Mouse (Mus musculus): ENCODE results near the gene Nectin2. TPM values are rescaled to one million over a fixed set of nuclear protein-coding genes. Genes with fewer than 3 reads are reported as not detected.

The Nectin2 gene
- polyA plus RNA-seq, 1 experiment from 2014 or later = 67.1 TPM

DNA sequence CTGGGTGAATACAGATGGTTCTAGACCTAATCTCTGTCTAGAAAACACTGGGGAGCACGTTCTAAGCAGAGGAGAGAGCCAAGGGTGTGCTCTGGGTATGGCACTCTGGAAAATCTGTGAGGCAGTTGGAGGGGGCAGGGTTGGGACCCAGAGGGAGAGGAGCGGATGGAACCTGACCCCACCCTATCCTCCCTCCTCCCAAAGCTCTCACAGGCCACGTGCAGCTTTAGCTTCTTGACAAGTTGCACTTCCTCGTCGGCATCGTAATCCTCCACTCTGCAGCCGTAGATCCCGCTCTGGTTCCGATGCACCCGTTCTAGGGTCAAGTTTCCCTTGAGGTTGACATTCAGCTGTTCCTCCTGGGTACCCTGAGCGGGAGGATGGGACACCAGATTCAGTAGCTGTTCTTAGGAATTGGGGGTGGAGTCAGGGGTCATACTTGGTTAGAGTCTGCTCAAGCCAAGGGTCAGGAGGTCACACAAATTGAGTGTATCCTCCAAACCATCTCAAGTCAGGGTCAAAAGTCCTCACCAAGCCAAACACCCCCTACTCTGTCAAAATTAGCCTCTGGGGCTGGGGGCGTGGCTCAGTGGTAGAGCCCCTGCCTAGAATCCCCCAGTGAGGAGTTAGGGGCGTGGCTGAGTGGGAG is 13.7 kb upstream of the Nectin2 start:
- H3K4me2 ChIP-seq (replicated peaks) = no peak overlapping the region
- ATAC-seq (ENCODE audit: low FRiP score) = no peak
- H3K27ac ChIP-seq = no peak overlapping the region
- 92% methylated on average over 13 of the region's 13 CpGs for WGBS
- peaks cover 8% of the 10 kb centered on the region for H3K27me3 ChIP-seq
- no peak overlapping the region for H3K9ac ChIP-seq
- H3K36me3 ChIP-seq = no peaks in the 10 kb centered on the region; the same call in 1 of the 2 replicates
- no peak overlapping the region for H3K4me3 ChIP-seq
- no peaks in the 10 kb centered on the region for H3K4me1 ChIP-seq
- no peaks in the 10 kb centered on the region for H3K9me3 ChIP-seq (replicated peaks)

DNA sequence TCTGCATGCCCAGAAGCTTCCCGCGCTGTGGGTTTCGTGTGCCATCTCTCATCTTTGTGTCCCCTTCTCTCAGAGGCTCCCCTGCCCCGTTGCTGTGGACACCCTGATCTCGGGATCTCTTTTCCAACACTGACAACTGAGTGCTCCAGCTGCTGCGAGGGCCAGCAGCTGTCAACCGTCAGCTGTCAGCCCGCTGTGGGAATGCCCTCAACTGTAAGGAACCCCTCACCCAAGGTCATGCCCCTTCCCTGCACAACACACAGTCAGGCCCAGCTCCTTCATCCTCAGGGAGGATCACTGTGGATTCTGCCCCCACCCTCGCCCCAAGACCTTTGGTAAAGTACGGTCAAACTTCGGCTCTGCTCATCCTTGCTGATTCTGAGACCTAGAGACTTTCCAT is 12.0 kb upstream of the Nectin2 start:
- 76% methylated on average over 11 of the region's 11 CpGs for WGBS
- ATAC-seq (ENCODE audit: low FRiP score) = no peak
- Histone ChIP-seq H3K9me3 (replicated peaks) (no peaks in the 10 kb centered on the region), H3K9ac (no peak overlapping the region), H3K4me1 (no peaks in the 10 kb centered on the region), H3K4me2 (replicated peaks) (no peak overlapping the region), H3K27me3 (no peaks in the 10 kb centered on the region), H3K36me3 (no peaks in the 10 kb centered on the region; the same call in 1 of the 2 replicates), H3K27ac (no peak overlapping the region), H3K4me3 (no peak overlapping the region)

DNA sequence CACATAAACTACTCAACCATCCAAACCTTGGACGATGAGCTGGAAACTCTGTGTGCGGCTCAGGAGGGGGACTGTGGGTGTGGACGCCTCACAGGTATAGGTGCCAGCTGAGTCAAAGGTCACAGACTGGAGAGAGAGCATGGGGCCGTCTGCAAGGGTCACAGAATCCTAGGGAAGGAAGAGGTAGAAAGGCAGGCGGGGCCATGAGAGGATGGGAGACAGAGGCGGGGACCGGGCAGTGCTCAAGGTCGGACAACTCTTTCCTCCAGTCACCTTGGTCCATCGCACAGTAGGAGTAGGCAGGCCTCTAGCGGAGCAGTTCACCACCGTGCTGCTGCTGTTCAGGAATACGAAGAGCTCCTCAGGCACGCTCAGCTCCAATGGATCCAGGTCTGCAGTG is 9.7 kb upstream of the Nectin2 start:
- no peak overlapping the region for H3K27ac ChIP-seq
- H3K4me1 ChIP-seq = no peaks in the 10 kb centered on the region
- no peak overlapping the region for H3K4me2 ChIP-seq (replicated peaks)
- ATAC-seq (ENCODE audit: low FRiP score) = no peak
- WGBS = 92% methylated on average over 13 of the region's 13 CpGs
- no peaks in the 10 kb centered on the region for H3K9me3 ChIP-seq (replicated peaks)
- H3K36me3 ChIP-seq = no peaks in the 10 kb centered on the region; the same call in 1 of the 2 replicates
- no peak overlapping the region for H3K9ac ChIP-seq
- H3K4me3 ChIP-seq = no peak overlapping the region
- no peaks in the 10 kb centered on the region for H3K27me3 ChIP-seq

DNA sequence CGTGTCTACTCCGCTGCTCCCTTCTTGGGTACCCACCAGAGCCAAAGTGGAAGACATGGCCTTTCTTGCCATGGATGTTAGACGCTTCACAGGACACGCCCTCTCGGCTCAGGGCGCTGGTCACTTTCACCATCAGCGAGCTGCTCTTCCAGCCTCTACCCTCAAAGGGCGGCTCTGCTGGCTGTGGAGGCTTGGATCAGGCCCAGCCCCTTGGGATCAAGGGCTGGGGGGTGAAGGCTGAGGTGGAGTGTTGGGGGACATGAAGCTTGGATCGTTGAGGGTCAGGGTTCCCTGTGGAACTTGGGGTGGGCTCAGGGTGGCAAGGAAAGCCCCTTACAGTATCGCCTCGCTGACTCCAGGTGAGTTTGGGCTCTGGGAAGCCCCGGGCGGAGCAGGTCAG is 8.3 kb upstream of the Nectin2 start:
- Histone ChIP-seq H3K9me3 (replicated peaks) (no peaks in the 10 kb centered on the region), H3K27me3 (no peaks in the 10 kb centered on the region), H3K4me3 (no peak overlapping the region), H3K9ac (no peak overlapping the region), H3K27ac (no peak overlapping the region), H3K4me2 (replicated peaks) (no peak overlapping the region), H3K36me3 (no peaks in the 10 kb centered on the region; the same call in 1 of the 2 replicates), H3K4me1 (no peaks in the 10 kb centered on the region)
- WGBS = 85% methylated on average over 13 of the region's 13 CpGs
- ATAC-seq (ENCODE audit: low FRiP score) = no peak

DNA sequence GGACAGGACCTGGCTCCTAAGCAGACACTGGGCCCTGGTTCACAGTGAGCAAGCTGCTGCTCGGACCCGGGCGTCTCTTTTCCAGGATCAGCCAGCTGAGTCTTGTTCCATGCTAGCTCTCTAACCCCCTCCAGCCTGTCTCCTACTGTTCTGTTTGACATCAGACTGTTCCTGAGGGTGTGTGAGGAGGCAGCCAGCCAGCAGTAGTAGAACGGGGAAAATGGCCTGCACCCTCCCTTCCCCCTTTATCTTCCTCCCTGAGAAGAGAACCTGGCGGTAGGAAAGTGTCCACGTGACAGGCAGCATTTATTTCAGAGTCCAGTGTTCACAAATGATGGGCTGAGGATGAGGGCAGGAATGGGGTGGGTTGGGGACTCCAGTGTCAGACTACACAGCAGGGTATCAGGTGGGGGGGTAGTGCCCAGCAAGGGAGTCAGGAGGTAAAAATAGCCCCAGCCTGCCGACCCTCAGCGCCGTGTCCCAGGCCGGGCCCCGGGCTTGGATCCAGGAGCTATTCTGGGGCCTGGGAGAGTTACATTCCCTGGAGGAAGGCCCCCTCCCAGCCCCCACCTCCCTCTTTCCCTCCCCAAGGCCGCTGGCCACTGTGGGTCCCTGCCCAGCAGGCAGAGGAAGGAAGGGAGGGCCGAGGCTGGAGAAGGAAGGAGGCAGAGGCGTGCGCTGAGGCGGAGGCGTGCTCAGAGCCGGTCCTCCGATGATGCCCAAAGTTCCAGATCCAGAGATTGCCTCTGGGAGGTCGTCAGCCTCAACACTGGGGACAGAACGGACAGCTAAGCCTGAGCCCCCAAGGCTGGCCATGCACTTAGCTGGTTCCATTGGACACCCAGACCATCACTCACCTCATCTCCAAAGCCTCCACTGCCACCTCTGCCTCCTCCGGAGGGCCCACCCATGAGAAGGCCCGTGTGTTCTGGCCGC is 5.8 kb upstream of the Nectin2 start:
- Histone ChIP-seq H3K36me3 (no peaks in the 10 kb centered on the region; the same call in 1 of the 2 replicates), H3K27me3 (no peaks in the 10 kb centered on the region), H3K27ac (no peak overlapping the region), H3K4me1 (no peaks in the 10 kb centered on the region), H3K9ac (no peak overlapping the region), H3K4me2 (replicated peaks) (no peak overlapping the region), H3K9me3 (replicated peaks) (no peaks in the 10 kb centered on the region), H3K4me3 (no peak overlapping the region)
- ATAC-seq (ENCODE audit: low FRiP score) = 0 out of 2 replicates have a peak, but pooled peaks have one; percentile 26
- 78% methylated on average over 21 of the region's 24 CpGs for WGBS

DNA sequence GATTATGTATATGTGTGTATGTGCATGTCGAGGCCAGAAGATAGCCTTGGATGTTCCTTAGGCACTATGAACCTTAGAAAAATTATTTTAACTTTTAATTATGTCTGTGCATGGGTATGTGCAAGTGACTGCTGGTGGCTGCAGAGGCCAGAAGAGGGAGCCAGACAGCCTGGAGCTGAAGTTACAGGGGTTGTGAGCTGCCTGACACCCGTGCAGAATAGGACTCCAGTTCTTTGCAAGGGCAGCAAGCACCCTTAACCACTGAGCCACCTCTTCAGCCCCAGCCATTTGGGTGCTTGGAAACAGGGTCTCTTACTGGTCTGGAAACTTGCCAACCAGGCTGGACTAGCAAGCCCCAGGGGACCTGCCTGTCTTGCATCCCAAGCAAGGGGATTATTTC is 4.7 kb upstream of the Nectin2 start:
- H3K4me3 ChIP-seq = no peak overlapping the region
- H3K27me3 ChIP-seq = no peaks in the 10 kb centered on the region
- 93% methylated on average over 2 of the region's 2 CpGs for WGBS
- peaks cover 6% of the 10 kb centered on the region; the same call in 1 of the 2 replicates for H3K4me1 ChIP-seq
- ATAC-seq (ENCODE audit: low FRiP score) = no peak
- no peak overlapping the region for H3K27ac ChIP-seq
- no peaks in the 10 kb centered on the region for H3K9me3 ChIP-seq (replicated peaks)
- no peaks in the 10 kb centered on the region; the same call in 1 of the 2 replicates for H3K36me3 ChIP-seq
- H3K4me2 ChIP-seq (replicated peaks) = no peak overlapping the region
- no peak overlapping the region for H3K9ac ChIP-seq

DNA sequence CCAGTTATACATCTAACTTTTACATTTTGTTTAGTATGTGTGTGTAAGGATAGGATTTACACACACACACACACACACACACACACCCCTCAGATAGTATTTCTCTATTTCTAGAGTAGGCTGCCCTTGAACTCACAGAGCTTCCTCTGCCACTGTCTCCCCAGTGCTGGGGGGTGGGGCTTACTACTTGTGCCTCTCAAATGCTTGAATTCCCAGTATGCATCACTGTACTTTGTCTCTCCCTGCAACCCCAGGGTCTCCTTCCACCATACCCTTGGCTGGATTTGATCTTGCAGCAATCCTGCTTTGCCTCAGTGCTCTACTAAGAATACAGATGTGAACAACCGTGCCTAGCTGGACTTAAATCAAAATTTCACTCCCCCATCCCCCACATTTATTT is 3.8 kb upstream of the Nectin2 start:
- WGBS = 89% methylated on average over 1 of the region's 1 CpGs
- H3K9ac ChIP-seq = no peak overlapping the region
- no peak overlapping the region for H3K4me2 ChIP-seq (replicated peaks)
- peaks cover 6% of the 10 kb centered on the region; the same call in 1 of the 2 replicates for H3K4me1 ChIP-seq
- H3K27ac ChIP-seq = no peak overlapping the region
- ATAC-seq (ENCODE audit: low FRiP score) = no peak
- H3K4me3 ChIP-seq = no peak overlapping the region
- H3K36me3 ChIP-seq = no peaks in the 10 kb centered on the region; the same call in 1 of the 2 replicates
- no peaks in the 10 kb centered on the region for H3K27me3 ChIP-seq
- no peaks in the 10 kb centered on the region for H3K9me3 ChIP-seq (replicated peaks)

DNA sequence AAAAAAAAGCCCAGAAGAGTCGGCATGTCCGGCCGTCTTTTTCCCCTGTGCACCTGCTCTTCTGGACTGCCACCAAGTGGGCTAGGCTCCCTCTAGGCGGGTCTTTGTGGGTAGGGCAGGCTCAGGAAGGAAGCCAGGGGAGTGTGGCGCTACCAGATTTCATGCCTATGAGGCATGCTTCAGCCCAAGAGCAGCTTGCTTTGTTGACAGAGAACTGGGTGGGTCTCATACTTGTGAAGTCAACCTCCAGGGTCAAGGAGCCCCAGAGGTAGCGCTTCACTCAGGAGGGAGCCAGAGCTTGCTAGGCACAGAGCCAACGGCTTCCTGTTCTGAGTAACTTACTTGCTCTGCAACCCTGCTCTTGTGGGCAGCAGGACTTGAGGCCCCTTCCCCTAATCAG is 3.3 kb upstream of the Nectin2 start:
- Histone ChIP-seq H3K9me3 (replicated peaks) (no peaks in the 10 kb centered on the region), H3K4me2 (replicated peaks) (no peak overlapping the region), H3K4me1 (peaks cover 8% of the 10 kb centered on the region), H3K9ac (no peak overlapping the region), H3K36me3 (no peaks in the 10 kb centered on the region), H3K27me3 (no peaks in the 10 kb centered on the region), H3K27ac (no peak overlapping the region), H3K4me3 (no peak overlapping the region)
- WGBS = 77% methylated on average over 7 of the region's 7 CpGs
- ATAC-seq (ENCODE audit: low FRiP score) = no peak

DNA sequence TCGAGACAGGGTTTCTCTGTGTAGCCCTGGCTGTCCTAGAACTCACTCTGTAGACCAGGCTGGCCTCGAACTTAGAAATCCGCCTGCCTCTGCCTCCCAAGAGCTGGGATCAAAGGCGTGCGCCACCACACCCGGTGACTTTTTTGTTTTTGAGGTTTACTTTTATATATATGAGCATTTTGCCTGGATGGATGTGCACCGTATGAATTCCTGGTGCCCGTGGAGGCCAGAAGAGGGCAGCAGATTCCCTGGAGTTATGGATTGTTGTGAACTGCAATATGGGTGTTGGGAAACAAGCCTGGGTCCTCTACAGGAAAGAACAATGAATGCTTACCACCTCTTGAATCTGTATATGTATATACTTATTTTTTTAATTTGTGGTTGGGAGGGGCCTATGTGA is 2.4 kb upstream of the Nectin2 start:
- no peaks in the 10 kb centered on the region for H3K9me3 ChIP-seq (replicated peaks)
- no peaks in the 10 kb centered on the region for H3K27me3 ChIP-seq
- no peak overlapping the region for H3K9ac ChIP-seq
- H3K36me3 ChIP-seq = no peaks in the 10 kb centered on the region
- no peak for ATAC-seq (ENCODE audit: low FRiP score)
- WGBS = 72% methylated on average over 8 of the region's 8 CpGs
- H3K4me1 ChIP-seq = peaks cover 17% of the 10 kb centered on the region
- no peak overlapping the region for H3K4me3 ChIP-seq
- H3K4me2 ChIP-seq (replicated peaks) = no peak overlapping the region
- no peak overlapping the region for H3K27ac ChIP-seq

DNA sequence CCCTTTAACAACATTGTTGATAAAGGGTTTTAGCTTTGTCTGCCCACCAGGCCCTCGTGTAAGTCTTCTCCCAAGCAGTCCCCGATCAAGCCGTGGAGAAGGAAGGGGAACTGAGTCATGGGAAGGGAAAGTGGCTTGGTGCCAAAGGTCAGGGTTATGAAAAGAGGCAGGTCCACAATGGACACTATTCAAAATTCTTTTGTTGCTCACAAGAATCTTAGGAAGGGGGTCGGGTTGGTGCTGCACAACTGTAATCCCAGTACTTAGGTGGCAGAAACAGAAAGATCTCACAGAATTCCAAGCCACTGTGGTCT is 744 bp upstream of the Nectin2 start:
- ATAC-seq (ENCODE audit: low FRiP score) = no peak
- H3K27me3 ChIP-seq = no peaks in the 10 kb centered on the region
- no peaks in the 10 kb centered on the region for H3K9me3 ChIP-seq (replicated peaks)
- no peak overlapping the region for H3K27ac ChIP-seq
- H3K4me3 ChIP-seq = no peak overlapping the region
- H3K36me3 ChIP-seq = no peaks in the 10 kb centered on the region
- no peak overlapping the region for H3K4me2 ChIP-seq (replicated peaks)
- H3K9ac ChIP-seq = no peak overlapping the region
- peaks cover 34% of the 10 kb centered on the region for H3K4me1 ChIP-seq
- WGBS = 52% methylated on average over 4 of the region's 4 CpGs

DNA sequence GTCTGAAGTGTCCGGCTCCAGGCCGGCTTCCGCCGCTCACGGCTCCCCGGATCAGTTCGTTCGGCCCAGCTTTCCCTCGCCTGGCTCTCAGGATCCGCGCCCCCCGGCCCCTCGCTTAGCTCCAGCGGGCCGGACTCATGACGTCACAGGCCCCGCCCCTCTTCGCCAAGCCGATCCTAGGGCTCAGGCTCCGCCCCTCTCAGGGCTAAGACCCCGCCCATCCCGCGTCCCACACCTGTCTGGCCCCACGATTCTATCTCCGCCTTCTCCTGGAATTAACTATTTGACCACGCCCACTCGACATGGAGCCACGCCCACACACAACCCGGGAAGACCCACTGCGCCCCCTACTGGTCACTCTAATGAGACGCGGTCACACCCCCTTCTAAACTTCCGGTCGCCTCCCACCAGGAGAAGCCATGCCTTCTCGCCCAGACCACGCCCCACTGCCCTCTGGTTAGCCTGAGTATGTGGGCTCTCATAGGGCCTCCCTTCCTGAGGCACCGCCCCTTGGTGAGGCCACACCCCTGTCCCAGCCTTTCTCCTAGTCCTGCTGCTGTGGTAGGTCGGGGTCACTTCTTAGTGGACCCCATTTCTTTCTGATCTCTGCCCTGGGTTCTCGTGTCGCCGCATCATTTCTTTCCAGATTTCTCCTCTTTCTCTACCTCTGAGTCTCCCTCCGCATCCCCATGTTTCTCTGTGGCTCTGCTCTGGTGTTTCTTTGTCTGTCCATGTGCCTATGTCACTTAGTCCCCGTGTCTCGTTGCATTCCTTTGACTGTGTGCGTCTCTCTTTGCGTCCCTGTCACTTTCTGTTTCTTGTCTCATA is 680 bp downstream of the Nectin2 start:
- WGBS = under 1% methylated on average over 45 of the region's 46 CpGs
- H3K4me2 ChIP-seq (replicated peaks) = peak overlapping the region; percentile 70
- H3K27ac ChIP-seq = peak overlapping the region; percentile 85
- peaks cover 45% of the 10 kb centered on the region for H3K4me1 ChIP-seq
- ATAC-seq (ENCODE audit: low FRiP score) = peak; percentile 94
- no peaks in the 10 kb centered on the region for H3K9me3 ChIP-seq (replicated peaks)
- H3K27me3 ChIP-seq = no peaks in the 10 kb centered on the region
- H3K4me3 ChIP-seq = peak overlapping the region; percentile 79
- no peaks in the 10 kb centered on the region for H3K36me3 ChIP-seq
- peak overlapping the region; percentile 90 for H3K9ac ChIP-seq
